Mouse (Mus musculus): ENCODE data around the gene Gm20388. TPM values are rescaled to one million over a fixed set of nuclear protein-coding genes. Genes with fewer than 3 reads are reported as not detected.

The Gm20388 gene
- polyA plus RNA-seq, 1 experiment = 10.6 TPM

GRCm38 (mm10) chr8:124382235-124382634 is 4471.6 kb downstream of the Gm20388 start:
- Histone ChIP-seq H3K27ac (ENCODE audit: control insufficient read depth, insufficient read depth, low read depth, low read length, poor library complexity) (no peak overlapping the region), H3K4me1 (ENCODE audit: control insufficient read depth, insufficient read depth, low read length) (peaks cover 2% of the 10 kb centered on the region; the same call in 1 of the 2 replicates), H3K4me3 (replicated peaks; ENCODE audit: control insufficient read depth, low read depth, low read length) (no peak overlapping the region)
- 68% methylated on average over 10 of the region's 10 CpGs for WGBS
- TF ChIP-seq CTCF (IDR thresholded peaks at IDR 0.05; ENCODE audit: control insufficient read depth, insufficient read depth, low read length) (no peak), POLR2A (IDR thresholded peaks at IDR 0.05; ENCODE audit: borderline replicate concordance, control insufficient read depth, low read depth, low read length) (no peak)

GRCm38 (mm10) chr8:124384336-124384735 is 4473.7 kb downstream of the Gm20388 start:
- no peak for TF ChIP-seq CTCF (IDR thresholded peaks at IDR 0.05; ENCODE audit: control insufficient read depth, insufficient read depth, low read length)
- no peak for TF ChIP-seq POLR2A (IDR thresholded peaks at IDR 0.05; ENCODE audit: borderline replicate concordance, control insufficient read depth, low read depth, low read length)
- 88% methylated on average over 19 of the region's 19 CpGs for WGBS
- no peak overlapping the region for H3K27ac ChIP-seq (ENCODE audit: control insufficient read depth, insufficient read depth, low read depth, low read length, poor library complexity)
- H3K4me1 ChIP-seq (ENCODE audit: control insufficient read depth, insufficient read depth, low read length) = no peaks in the 10 kb centered on the region
- no peak overlapping the region for H3K4me3 ChIP-seq (replicated peaks; ENCODE audit: control insufficient read depth, low read depth, low read length)

- Histone ChIP-seq H3K4me3 (replicated peaks; ENCODE audit: control insufficient read depth, low read depth, low read length) (no peak overlapping the region), H3K27ac (ENCODE audit: control insufficient read depth, insufficient read depth, low read depth, low read length, poor library complexity) (no peak overlapping the region), H3K4me1 (ENCODE audit: control insufficient read depth, insufficient read depth, low read length) (no peaks in the 10 kb centered on the region)
- WGBS = 69% methylated on average over 23 of the region's 23 CpGs
- no peak for TF ChIP-seq POLR2A (IDR thresholded peaks at IDR 0.05; ENCODE audit: borderline replicate concordance, control insufficient read depth, low read depth, low read length)
- TF ChIP-seq CTCF (IDR thresholded peaks at IDR 0.05; ENCODE audit: control insufficient read depth, insufficient read depth, low read length) = no peak
Measured at GRCm38 (mm10) chr8:124386225-124386899, 4475.7 kb downstream of the Gm20388 start.

GRCm38 (mm10) chr8:124389495-124389894 is 4478.9 kb downstream of the Gm20388 start:
- no peak for TF ChIP-seq CTCF (IDR thresholded peaks at IDR 0.05; ENCODE audit: control insufficient read depth, insufficient read depth, low read length)
- TF ChIP-seq POLR2A (IDR thresholded peaks at IDR 0.05; ENCODE audit: borderline replicate concordance, control insufficient read depth, low read depth, low read length) = no peak
- Histone ChIP-seq H3K27ac (ENCODE audit: control insufficient read depth, insufficient read depth, low read depth, low read length, poor library complexity) (no peak overlapping the region), H3K4me1 (ENCODE audit: control insufficient read depth, insufficient read depth, low read length) (no peaks in the 10 kb centered on the region), H3K4me3 (replicated peaks; ENCODE audit: control insufficient read depth, low read depth, low read length) (no peak overlapping the region)
- 77% methylated on average over 11 of the region's 11 CpGs for WGBS

GRCm38 (mm10) chr8:124391191-124391590 is 4480.6 kb downstream of the Gm20388 start:
- no peak overlapping the region for H3K27ac ChIP-seq (ENCODE audit: control insufficient read depth, insufficient read depth, low read depth, low read length, poor library complexity)
- H3K4me1 ChIP-seq (ENCODE audit: control insufficient read depth, insufficient read depth, low read length) = no peaks in the 10 kb centered on the region
- no peak overlapping the region for H3K4me3 ChIP-seq (replicated peaks; ENCODE audit: control insufficient read depth, low read depth, low read length)
- WGBS = 90% methylated on average over 7 of the region's 7 CpGs
- TF ChIP-seq POLR2A (IDR thresholded peaks at IDR 0.05; ENCODE audit: borderline replicate concordance, control insufficient read depth, low read depth, low read length) (no peak), CTCF (IDR thresholded peaks at IDR 0.05; ENCODE audit: control insufficient read depth, insufficient read depth, low read length) (no peak)

GRCm38 (mm10) chr8:124392271-124393012 is 4481.8 kb downstream of the Gm20388 start:
- 60% methylated on average over 10 of the region's 10 CpGs for WGBS
- Histone ChIP-seq H3K27ac (ENCODE audit: control insufficient read depth, insufficient read depth, low read depth, low read length, poor library complexity) (no peak overlapping the region), H3K4me3 (replicated peaks; ENCODE audit: control insufficient read depth, low read depth, low read length) (no peak overlapping the region), H3K4me1 (ENCODE audit: control insufficient read depth, insufficient read depth, low read length) (no peaks in the 10 kb centered on the region)
- TF ChIP-seq CTCF (IDR thresholded peaks at IDR 0.05; ENCODE audit: control insufficient read depth, insufficient read depth, low read length) (no peak), POLR2A (IDR thresholded peaks at IDR 0.05; ENCODE audit: borderline replicate concordance, control insufficient read depth, low read depth, low read length) (no peak)

- H3K4me3 ChIP-seq (replicated peaks; ENCODE audit: control insufficient read depth, low read depth, low read length) = no peak overlapping the region
- no peak overlapping the region for H3K27ac ChIP-seq (ENCODE audit: control insufficient read depth, insufficient read depth, low read depth, low read length, poor library complexity)
- 72% methylated on average over 5 of the region's 5 CpGs for WGBS
- no peaks in the 10 kb centered on the region for H3K4me1 ChIP-seq (ENCODE audit: control insufficient read depth, insufficient read depth, low read length)
- TF ChIP-seq CTCF (IDR thresholded peaks at IDR 0.05; ENCODE audit: control insufficient read depth, insufficient read depth, low read length) (no peak), POLR2A (IDR thresholded peaks at IDR 0.05; ENCODE audit: borderline replicate concordance, control insufficient read depth, low read depth, low read length) (no peak)
Measured at GRCm38 (mm10) chr8:124393013-124393412, 4482.4 kb downstream of the Gm20388 start.

- 76% methylated on average over 4 of the region's 4 CpGs for whole genome bisulfite sequencing
- TF ChIP-seq POLR2A (IDR thresholded peaks at IDR 0.05; ENCODE audit: borderline replicate concordance, control insufficient read depth, low read depth, low read length) = no peak
- peak; percentile 28; the same call in 1 of the 2 replicates for TF ChIP-seq CTCF (IDR thresholded peaks at IDR 0.05; ENCODE audit: control insufficient read depth, insufficient read depth, low read length)
- H3K4me3 ChIP-seq (replicated peaks; ENCODE audit: control insufficient read depth, low read depth, low read length) = no peak overlapping the region
- H3K27ac ChIP-seq (ENCODE audit: control insufficient read depth, insufficient read depth, low read depth, low read length, poor library complexity) = no peak overlapping the region
- H3K4me1 ChIP-seq (ENCODE audit: control insufficient read depth, insufficient read depth, low read length) = no peaks in the 10 kb centered on the region
Measured at GRCm38 (mm10) chr8:124393927-124394326, 4483.3 kb downstream of the Gm20388 start.

Measured in bone marrow, adult 2 months (tissue).